Mouse (Mus musculus) MEL (cell line): ENCODE data around the gene Tmem39b.

Source experiments
- CHD1 ChIP-seq: IDR thresholded peaks from 2 replicates; pipeline ENCODE4 v1.6.1; 2012; ENCODE audit warnings: low read depth, mild to moderate bottlenecking, inconsistent platforms, low read length, improper control_type of control experiment
- CTCF ChIP-seq, 3 experiments: IDR thresholded peaks in 2 of 3; conservative IDR thresholded peaks in 1 of 3; 2 replicates each; pipeline ENCODE4 v1.5.1; 2011 to 2012; ENCODE audit warnings: low read length in 3 of 3, low read depth in 2 of 3, mild to moderate bottlenecking in 2 of 3, improper control_type of control experiment in 1 of 3, inconsistent platforms in 1 of 3, mixed read lengths in 1 of 3, moderate library complexity in 1 of 3; ENCODE audit not compliant: control insufficient read depth in 1 of 3, insufficient read depth in 1 of 3, poor library complexity in 1 of 3, severe bottlenecking in 1 of 3
- EP300 ChIP-seq, 2 experiments: IDR thresholded peaks; 2 replicates each; pipeline ENCODE4 v1.6.1; 2011; ENCODE audit warnings: improper control_type of control experiment in 2 of 2, low read length in 2 of 2, low read depth in 1 of 2, mild to moderate bottlenecking in 1 of 2
- GABPA ChIP-seq: IDR thresholded peaks from 2 replicates; pipeline ENCODE4 v1.6.1; 2012; ENCODE audit warnings: low read depth, mild to moderate bottlenecking, inconsistent platforms, low read length, improper control_type of control experiment, moderate library complexity
- KAT2A ChIP-seq: conservative IDR thresholded peaks from 2 replicates; pipeline ENCODE4 v1.6.1; 2012; ENCODE audit warnings: low read depth, low read length, improper control_type of control experiment, inconsistent platforms
- POLR2A ChIP-seq, 2 experiments: IDR thresholded peaks; 2 replicates each; pipeline ENCODE4 v1.6.1; 2011 to 2012; ENCODE audit warnings: low read length in 2 of 2, mild to moderate bottlenecking in 2 of 2, control low read depth in 1 of 2, improper control_type of control experiment in 1 of 2, low read depth in 1 of 2, moderate library complexity in 1 of 2; ENCODE audit not compliant: control insufficient read depth in 1 of 2, insufficient read depth in 1 of 2, poor library complexity in 1 of 2
- POLR2AphosphoS2 ChIP-seq: IDR thresholded peaks from 2 replicates; pipeline ENCODE4 v1.6.1; 2011; ENCODE audit warnings: low read length, improper control_type of control experiment
- SMC3 ChIP-seq: IDR thresholded peaks from 2 replicates; pipeline ENCODE4 v1.6.1; 2011; ENCODE audit warnings: low read depth, low read length, improper control_type of control experiment
- TAL1 ChIP-seq: IDR thresholded peaks from 2 replicates; pipeline ENCODE4 v1.6.1; 2012; ENCODE audit warnings: mild to moderate bottlenecking, inconsistent platforms, low read length, moderate library complexity, mixed read lengths
- UBTF ChIP-seq: IDR thresholded peaks from 2 replicates; pipeline ENCODE4 v1.6.1; 2012; ENCODE audit warnings: low read depth, mild to moderate bottlenecking, inconsistent platforms, low read length, improper control_type of control experiment, moderate library complexity, borderline replicate concordance; ENCODE audit not compliant: insufficient read depth
- ZNF384 ChIP-seq: IDR thresholded peaks from 2 replicates; pipeline ENCODE4 v1.6.1; 2012; ENCODE audit warnings: low read depth, mild to moderate bottlenecking, inconsistent platforms, low read length, improper control_type of control experiment

DNA sequence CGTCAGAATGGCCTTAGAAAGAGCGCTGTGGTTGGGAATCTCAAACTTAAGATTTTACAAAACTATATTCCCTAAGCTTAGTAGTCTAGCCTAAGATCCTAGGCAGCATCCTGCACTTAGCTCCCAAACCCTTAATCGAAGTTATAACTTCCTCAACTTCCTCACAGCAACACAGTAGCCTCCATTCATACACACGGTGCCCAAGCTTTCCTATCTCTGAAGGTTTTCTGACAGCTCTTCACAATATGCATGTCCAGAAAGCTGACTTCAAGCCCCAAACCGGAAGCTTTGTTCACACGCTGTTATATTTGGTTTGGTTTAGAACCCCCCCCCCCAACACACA, 852 bp downstream of the Tmem39b start:
- no peak for TF ChIP-seq CTCF (IDR thresholded peaks at IDR 0.05 in 2 of 3, conservative IDR thresholded peaks at IDR 0.05 in 1 of 3; ENCODE audit: control insufficient read depth in 1 of 3, insufficient read depth in 1 of 3, low read depth in 2 of 3, low read length in 3 of 3, poor library complexity in 1 of 3, severe bottlenecking in 1 of 3)
- TF ChIP-seq CHD1 = no peak
- no peak for TF ChIP-seq ZNF384
- TF ChIP-seq SMC3 = no peak
- TF ChIP-seq UBTF = no peak
- TF ChIP-seq EP300 (IDR thresholded peaks at IDR 0.05; ENCODE audit: low read depth in 1 of 2, low read length in 2 of 2) = no peak
- no peak for TF ChIP-seq POLR2AphosphoS2
- no peak for TF ChIP-seq TAL1
- TF ChIP-seq GABPA = no peak
- TF ChIP-seq POLR2A (IDR thresholded peaks at IDR 0.05; ENCODE audit: control insufficient read depth in 1 of 2, insufficient read depth in 1 of 2, low read depth in 1 of 2, low read length in 2 of 2, poor library complexity in 1 of 2) = no peak
- TF ChIP-seq KAT2A = no peak
